Mouse (Mus musculus): ENCODE data around the gene Adamtsl1.
A peak's percentile ranks its signal among the peaks of the same experiment; 100 is the strongest.

Adamtsl1 gene

DNA sequence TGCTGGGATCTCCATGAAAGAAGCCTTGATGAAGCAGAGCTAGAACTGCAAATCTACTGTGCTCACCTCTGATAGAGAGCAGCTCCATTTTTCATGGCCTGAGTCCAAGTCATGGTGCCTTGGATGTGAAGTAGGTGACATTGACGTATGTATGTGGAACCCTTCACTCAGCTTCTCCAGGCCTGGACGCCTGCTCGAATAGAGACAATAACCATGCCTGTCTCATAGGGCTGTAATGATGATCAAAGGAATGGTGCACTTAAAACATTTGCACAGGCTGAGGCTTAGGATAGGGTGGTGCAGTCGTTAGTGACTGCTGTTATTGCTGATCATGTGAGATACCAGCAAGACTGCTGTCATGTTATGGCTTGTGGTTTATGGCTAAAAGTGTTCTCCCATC is 801.1 kb downstream of the Adamtsl1 start:
- DNase-seq (ENCODE audit: low spot score) = no peak

DNA sequence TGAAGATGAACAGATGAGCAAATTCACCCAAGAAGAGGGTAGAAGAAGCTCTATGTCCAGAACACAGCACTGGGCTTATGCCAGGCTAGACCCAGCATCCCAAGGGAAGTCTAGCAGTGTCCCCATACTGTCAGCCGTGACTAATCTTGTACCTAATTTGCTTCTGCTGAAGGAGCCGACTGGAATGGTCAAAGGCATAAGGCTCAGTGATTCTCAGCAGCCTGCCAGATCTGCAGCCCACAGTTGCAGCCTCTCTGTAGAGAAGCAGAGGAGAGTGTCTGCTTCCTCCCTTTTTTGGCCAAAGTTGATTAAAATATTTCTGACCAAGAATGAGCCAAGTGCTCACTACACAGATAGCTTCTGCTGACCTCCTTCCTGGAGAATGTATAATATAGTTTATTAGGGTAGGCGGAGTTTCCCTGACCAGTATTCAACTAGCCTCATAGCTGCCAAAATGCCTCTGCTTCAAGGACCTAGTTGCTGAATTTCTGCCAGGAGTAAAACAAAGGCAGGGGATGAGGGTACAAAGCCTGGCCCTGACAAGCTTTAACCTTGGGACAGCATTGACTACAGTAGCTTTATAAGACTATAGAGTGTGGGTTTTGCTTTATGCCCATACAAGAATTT is 804.1 kb downstream of the Adamtsl1 start:
- no peak for DNase-seq (ENCODE audit: low spot score)

DNA sequence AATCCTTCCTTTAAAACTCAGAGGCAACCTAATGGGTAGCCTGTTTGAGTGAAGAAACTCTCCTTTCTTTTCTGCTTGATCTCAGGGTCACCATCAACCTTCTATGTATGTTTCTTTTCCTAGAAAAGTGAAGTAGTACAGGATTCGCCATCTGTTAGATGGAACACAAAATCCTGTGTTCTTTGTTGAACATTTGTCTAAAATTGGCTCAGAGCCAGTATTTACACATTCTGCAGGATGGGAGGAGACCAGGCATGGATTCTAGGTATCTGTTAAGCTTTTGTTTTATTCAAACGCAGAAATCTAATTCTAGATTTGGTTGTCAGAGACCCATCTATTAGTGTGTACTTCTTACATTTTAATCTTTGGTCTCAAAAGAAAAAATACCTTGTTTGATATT is 811.4 kb downstream of the Adamtsl1 start:
- no peak for DNase-seq (ENCODE audit: low spot score)

DNA sequence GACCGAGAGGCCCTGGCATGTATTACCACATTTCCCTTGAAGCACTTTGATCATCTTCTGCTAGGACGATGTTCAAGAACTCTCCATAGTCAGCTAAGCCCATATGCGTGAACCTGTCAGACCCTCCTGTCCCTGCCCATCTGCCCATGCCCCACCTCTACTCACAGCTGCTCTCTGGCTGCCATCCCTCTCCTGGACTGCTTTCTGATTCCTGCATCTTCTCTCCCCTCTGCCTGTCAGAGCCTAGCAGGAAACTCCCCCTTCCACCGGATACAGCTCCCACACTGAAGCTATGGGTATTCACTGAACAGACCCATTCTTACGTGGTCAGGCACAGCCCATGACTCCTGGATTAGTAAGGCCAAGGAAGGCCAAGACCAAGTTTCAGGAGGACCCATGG is 812.0 kb downstream of the Adamtsl1 start:
- DNase-seq (ENCODE audit: low spot score) = no peak

DNA sequence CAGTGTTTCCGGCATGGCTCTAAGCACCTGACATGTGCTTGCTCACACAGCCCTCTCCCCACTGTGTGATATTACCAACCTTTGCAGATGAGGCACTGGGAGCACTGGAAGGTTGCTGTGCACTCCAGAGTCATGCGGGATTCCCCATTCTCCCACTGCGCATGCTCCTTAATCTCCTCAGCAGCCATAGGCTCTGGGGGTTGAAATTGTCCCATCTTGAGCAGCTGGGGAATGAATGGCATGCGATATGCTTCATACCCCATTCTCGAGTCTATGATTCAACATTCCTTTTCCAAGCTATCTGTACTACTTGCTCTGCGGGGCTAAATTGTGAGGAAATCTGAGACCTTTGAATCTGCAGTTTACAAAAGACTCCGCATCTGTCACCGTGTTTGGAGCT is 812.7 kb downstream of the Adamtsl1 start:
- DNase-seq (ENCODE audit: low spot score) = no peak

DNA sequence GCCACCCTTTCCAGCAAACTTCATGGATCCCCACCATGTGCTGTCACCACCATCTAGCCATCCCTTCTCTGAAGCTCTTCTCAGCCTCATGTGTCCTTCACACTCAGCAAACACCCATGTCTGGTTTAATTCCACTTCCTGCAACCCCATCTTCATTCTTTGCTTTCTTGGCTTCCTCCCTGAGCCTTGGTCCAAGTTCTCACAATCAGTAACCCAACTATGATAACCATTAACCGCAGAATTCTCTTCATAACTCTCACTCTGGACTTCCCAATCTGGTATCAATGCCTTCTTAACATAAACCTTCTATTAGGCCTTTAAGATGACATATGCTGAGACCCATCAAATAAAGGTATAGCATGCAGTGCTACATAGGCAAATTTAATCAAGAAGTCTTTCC is 815.5 kb downstream of the Adamtsl1 start:
- no peak for DNase-seq (ENCODE audit: low spot score)

DNA sequence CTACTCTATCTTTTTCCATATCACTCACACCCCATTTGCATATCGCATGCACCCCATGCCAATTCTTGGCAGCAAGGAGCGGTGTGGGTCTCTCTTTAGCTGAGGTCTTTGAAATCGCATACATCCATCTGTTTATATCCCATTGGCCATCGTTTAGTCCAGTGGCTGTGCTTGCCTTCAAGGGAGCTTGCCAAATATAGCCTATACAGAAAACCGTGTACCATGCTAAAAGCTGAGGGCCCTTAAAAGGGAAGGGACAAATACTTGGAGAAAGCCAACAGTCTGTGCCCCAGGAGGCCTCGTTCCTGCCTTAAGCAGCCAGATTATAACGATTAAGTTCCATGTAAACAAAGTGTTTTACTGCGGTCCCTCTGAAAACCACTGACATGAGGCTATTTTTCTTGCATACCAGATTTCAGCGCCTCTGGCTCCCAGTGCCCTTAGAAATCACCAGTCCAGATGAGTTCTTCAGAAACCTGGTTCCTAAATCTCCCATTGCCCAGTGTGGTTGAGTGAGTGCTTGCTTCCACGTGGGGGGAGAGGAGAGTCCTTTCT is 822.0 kb downstream of the Adamtsl1 start:
- DNase-seq (ENCODE audit: low spot score) = peak; percentile 20

DNA sequence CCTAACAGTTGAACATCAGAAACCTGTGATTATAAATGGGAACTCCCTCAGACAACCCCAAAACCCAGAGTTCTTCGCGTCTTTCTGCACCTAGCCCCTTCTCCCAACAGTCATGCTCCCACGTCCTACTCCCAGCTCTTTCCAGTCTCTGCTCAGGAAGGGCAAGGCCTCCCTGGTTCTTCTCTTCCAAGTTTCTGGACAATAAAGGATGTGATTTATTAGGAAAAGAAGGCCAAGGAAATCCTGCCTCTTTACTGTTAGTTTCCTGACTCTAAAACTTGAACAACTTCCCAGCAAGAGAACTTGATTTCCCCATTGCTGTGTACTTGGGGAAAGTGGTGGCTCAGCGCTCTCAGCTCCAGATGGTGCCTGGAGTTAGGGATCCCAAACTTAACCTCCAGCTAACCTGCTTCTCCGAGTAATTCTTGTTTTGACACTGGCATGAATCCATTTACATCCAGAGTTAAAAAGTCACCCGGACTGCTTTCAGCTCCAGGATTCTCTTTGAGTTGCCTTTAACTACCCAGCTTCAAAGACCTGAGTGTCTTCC is 823.3 kb downstream of the Adamtsl1 start:
- DNase-seq (ENCODE audit: low spot score) = no peak

DNA sequence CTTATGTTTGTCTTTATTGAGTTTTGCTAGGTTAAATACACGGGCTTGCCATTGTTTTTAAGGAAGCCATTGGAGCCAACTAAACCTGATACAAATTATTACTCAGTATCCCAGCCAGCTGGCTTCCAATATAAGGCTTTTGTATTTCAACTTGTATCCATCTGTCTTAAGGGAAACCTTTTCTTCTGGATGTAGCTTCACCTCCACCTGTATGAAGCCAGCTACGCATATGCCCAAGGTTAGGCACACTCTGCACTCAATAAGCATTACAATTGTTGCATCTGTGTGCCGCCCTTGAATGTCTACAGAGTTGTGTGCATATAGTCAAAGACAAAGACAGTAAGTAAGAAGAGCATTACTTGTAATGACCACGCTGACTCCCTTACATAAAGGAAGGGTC is 835.4 kb downstream of the Adamtsl1 start:
- DNase-seq (ENCODE audit: low spot score) = no peak

DNA sequence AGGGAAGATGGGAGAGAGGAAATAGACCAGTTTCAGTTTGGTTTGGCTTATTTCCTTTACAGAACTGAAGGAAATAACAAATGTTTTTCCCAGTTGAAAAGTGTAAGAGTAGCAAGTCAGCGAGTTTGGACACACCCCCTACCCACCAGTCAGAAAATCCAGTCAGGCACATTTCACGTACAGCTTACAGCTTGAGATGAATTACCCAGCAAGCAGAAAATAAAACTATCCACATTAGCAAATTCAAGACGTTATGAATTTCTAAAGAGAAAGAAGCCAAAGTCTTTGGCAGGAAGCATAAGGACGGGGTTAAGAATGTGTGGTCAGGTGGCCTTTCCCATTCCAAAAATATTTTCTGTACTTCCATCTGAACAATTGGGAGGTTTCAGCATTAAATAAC is 838.1 kb downstream of the Adamtsl1 start:
- DNase-seq (ENCODE audit: low spot score) = no peak

DNA sequence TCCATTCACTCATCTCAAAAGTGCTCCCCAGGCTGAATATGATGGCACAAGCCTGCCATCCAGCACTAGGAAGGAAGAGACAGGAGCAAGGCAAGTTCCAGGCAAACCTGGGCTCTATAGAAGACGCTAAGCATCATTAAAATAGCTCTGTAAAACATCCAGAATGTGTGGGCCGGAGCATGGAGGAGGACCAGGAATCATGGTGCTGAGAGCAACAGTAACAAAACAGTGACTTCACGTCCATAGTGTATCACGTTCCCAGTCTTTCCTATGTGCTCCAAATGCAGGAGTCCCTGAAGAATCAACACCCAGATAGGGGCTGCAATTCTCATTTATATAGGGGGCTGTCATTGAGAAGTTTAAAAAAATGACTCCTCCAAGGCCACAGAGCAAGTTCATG is 839.6 kb downstream of the Adamtsl1 start:
- DNase-seq (ENCODE audit: low spot score) = no peak

DNA sequence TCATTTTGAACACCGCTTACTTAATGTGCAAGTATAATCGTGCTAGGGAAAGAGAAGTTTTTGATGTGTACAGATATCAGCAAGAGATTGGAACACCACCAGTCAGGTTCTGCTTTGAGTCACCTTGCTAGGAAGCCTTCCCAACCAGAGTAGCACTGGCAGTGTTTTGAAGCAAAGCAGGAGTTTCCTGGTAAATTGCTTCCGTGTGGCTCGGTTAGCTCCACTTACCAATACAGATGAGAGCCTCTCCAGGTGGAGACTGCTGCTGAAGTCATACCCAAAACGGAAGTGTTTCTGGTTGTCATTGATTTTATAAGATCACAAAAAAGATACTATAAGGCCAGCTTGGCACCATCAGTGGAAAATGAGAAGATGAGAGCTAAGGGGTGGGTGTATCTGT is 845.4 kb downstream of the Adamtsl1 start:
- DNase-seq (ENCODE audit: low spot score) = no peak

DNA sequence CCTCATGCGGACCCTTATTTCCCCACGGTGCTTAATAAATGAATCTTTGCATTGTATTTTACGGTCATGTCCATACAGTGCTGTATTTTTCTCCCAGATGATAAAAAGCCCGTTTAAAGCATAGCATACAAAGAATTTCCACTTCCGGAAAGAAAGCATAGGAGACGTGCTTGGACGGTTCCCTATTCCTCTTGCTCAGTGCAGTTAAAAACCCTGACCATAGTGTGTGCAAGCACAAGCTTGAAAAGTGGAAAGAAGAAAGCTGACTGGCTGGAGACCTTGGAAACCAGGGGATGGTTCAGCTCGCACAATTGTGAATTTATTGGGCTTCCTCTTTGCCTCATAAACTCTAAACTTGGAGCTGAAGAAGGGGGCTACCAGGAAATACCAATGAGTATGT is 855.1 kb downstream of the Adamtsl1 start:
- no peak for DNase-seq (ENCODE audit: low spot score)

DNA sequence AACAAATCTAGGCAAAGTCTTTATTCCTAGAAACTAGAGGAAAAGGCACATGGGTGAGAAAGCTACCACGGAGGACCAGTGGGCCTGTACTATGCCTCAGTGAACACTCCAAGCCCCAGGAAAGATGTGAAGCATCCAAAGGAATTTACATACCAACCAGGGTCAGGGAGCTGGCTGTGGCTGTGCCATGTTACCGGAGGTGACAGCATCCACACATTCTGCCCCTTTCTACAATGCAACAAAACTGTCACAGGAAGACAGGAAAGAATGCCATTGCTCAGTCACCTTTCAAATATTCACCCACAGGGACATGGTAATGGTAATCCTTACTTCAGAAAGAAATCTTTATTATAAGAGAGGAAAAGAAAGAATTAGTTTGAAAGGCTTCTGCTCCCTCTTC is 859.2 kb downstream of the Adamtsl1 start:
- no peak for DNase-seq (ENCODE audit: low spot score)

DNA sequence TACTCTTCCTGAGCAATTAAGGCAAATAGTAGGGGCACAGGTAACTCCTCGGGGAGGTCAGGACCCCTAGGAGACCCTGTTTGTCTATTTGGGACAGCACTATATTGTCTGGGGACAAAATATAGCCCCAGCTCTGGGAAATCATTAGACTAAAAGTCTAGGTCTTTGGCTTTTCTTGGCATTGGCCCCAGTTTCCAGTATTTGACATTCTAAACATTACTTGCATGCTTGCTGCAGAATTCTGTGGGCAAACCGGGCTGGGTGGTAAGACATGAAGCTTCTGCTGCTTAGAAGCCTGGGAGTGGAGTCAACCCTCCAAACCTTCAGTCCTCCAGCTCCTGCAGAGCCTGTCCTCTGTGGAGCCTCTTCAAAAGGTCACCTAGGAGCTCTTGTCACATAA is 869.2 kb downstream of the Adamtsl1 start:
- DNase-seq (ENCODE audit: low spot score) = no peak

DNA sequence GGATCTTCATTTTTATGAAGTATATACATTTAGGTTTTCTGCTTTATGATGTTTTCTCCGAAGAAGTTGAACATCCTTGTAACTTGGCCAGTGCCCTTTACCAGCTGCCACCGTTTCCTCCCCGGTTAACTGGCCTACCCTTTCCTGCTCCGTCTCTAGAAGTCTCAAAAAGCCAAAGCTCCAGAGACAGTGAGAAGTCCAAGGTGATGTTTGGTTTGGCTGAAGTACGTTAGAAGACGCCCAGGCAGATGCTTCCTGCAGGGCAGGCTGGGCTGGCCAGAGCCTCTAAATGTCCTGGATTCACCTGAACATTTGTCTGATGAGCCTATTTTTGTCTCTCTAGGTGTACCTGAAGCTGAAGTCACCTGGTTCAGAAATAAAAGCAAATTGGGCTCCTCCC is 871.1 kb downstream of the Adamtsl1 start:
- DNase-seq (ENCODE audit: low spot score) = no peak

DNA sequence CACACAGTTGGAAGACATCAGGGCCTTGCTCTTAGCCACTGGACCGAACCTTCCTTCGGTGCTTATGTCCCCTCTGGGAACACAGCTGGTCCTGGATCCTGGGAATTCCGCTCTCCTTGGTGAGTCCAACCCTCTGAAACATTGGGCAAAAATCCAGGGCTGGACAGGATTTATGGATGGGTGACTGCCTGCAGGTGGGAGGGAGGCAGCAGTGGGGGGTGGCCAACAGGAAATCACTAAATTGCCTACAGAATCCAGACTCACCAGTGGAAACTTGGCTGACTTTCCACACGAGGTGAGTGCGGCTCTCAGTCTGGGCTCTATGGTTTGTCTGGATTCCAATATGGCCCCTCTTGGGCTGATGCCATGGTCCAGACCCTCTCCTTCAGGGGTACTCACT is 874.5 kb downstream of the Adamtsl1 start:
- no peak for DNase-seq (ENCODE audit: low spot score)

DNA sequence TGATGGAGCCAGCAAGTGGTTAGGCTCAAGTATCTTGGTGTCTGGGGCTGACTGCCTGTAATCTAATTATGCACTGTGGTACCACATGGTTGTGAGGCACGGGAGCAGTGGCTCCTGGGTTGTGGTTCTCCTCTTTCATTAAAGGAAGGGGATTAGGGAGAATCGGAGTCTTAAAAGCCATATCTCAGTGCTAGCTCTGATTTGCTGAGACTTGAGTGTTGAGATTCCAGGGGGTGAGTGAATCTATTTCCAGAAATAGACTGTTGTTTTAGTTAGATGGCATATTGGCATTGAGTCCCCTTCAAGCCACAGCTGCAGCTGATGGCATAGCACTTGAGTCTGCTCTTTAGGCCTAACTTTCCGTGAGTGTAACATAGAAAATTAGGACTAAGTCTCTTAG is 877.2 kb downstream of the Adamtsl1 start:
- DNase-seq (ENCODE audit: low spot score) = no peak

DNA sequence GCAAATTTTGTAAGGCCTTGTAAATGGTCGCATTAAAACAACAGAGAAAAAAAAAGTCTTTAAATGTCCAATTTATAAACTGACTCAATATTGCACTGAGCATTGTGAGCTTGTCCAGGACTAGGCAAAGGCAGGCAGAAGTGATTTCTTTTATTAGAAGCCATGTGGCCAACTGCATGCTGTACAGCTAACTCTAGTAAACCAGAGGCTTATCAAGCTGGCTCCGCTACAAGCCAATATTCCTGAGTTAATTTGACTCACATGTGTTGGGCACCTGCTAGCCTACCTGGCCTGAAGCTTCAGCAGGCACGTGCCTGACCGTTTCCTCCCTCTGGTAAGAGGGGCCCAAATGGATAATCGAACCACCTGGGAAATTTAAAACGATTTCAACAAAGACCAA is 881.7 kb downstream of the Adamtsl1 start:
- DNase-seq (ENCODE audit: low spot score) = no peak

DNA sequence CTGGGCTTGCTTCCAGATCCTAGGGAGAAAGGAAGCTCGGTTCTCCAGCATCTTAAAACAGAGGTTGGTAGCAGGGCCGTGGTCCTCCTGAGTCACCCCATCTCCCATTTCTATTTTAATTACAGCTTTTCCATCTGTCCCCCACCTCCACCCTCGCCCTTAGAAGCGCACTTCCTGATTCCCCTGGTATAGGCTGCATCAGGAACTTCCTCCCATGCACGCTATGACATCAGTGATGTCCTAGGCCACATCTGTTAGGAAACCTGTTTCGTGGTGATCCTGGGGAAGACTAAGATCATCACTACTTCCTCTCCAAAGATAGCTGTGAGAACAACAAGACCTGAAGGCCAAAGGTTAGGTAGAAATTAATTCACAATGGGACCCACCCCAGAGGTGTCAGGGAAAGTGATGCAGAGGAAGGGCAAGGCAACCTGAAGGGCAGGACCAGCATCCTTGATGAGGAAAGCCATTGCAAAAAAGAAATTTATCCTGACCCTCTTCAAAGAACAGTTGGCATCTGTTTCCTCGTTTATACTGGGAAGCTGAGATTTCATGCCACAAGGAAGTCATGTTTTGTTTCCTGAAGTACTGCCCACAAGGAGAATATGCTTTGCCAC is 882.8 kb downstream of the Adamtsl1 start:
- DNase-seq (ENCODE audit: low spot score) = no peak

DNA sequence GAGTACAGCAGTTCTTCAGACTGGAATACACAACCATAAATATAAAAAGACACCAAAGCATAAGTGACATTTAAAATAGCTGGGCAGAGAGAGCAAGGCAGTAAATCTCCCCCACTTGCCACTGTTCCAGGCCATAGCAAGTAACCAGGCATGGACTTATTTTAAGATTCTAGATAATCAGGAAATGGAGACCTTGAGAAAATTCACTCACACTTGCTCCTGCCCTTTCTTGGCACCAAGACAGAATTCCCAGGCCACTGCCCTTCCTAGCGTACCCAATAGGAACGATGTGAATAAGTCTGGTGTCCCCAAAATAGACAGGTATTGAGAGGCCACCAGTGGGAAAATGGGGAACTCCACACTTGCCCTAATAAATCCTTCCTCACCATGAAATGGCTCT is 883.5 kb downstream of the Adamtsl1 start:
- no peak for DNase-seq (ENCODE audit: low spot score)

DNA sequence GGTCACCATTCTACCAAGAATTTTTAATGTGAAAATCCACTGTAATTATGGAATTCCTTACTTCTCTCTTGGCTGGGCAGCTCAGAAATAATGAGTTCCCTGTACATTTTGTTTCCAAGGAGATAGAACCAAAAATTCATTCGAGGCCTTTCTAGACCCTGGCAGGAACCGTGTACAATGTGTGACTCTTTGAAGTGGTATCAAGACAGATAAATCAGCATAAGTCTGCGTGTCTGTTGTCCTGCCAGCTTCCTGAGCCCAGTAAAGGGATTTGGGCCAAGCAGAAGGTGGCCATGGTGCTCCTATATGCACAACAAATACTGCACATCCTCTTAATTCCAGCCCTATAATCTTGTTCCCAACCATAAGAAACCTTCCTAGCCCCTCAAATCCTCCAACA is 887.1 kb downstream of the Adamtsl1 start:
- no peak for DNase-seq (ENCODE audit: low spot score)

DNA sequence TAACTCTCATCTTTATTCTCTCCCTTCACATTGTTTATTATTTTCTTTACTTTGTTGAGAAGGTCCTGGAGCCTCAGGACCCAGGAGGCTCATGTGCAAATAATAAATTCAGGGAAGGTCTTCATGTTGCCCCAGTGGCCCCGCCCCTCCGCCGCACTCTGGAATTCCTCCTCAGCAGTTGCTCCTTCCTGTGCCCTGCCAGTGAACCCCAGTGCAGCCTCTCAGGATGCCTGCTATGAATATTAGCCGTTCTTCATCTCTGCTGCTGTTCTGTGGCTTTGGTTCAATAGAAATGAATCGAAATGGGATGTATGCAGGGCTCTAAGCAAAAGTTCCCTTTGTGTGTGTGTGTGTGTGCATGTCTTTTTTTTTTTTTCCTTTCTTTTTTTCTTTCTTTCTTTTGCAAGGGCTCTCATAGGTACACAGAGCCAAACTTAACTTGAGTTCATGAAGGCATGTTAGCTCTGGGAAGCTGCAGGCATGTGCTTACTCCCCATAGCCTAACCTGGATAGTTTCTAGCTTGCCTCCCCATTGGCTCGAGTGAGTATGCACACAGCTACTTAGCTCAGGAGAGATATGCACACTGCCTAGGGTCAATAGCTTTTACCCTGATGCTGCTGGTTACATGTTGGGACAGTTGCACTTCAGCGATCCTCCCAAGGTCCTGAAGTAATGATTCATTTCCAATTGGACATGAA is 892.7 kb downstream of the Adamtsl1 start:
- DNase-seq (ENCODE audit: low spot score) = peak; percentile 72

Measured in embryo, embryonic 10.5 days (tissue).